ENCODE assay signal across 14 mouse cellular contexts in genomic region chr17:88173354-88174032, GRCm38 (mm10).
DNase-seq lines count a peak whose midpoint lies in the region; ATAC-seq and TF ChIP-seq lines count a peak whose summit lies in the region.
"Had no signal": no experiment of that assay in that cellular context is flagged by ENCODE, and none has a peak within 500 bp of the region (broad histone marks: within the 10 kb centered on the region; RNA-seq: fewer than 3 reads in every experiment).

No protein-coding gene starts in this region.

- no peaks in the 10 kb centered on the region for H3K36me3 ChIP-seq in liver, embryonic 14.5 days (replicated peaks; ENCODE audit: control insufficient read depth, insufficient read depth, low read depth)
- H3K36me3 ChIP-seq in liver, embryonic 11.5 days (ENCODE audit: control insufficient read depth, insufficient read depth, low read length) = no peaks in the 10 kb centered on the region
- H3K36me3 ChIP-seq in CH12.LX (replicated peaks in 1 of 2; ENCODE audit: control insufficient read depth in 1 of 2, insufficient read depth in 1 of 2, low read length in 1 of 2) = peaks cover 8 to 24% of the 10 kb centered on the region in 2 experiments
- H3K36me3 ChIP-seq: embryonic facial prominence, embryonic 12.5 days; heart, embryonic 10.5 days; liver, embryonic 13.5 days had no signal

- TF ChIP-seq RAD21 in CH12.LX (IDR thresholded peaks at IDR 0.05; ENCODE audit: low read depth, low read length) = no peak; the same call in 1 of the 2 replicates

- ATAC-seq in liver, embryonic 14.5 days (ENCODE audit: insufficient read depth) = no peak
- no peak; the same call in 1 of the 2 replicates for ATAC-seq in liver, embryonic 11.5 days (replicated peaks; ENCODE audit: low FRiP score)

- no peak for TF ChIP-seq POLR2A in CH12.LX (IDR thresholded peaks at IDR 0.05; ENCODE audit: low read depth, low read length)

- H3K9ac ChIP-seq in liver, embryonic 14.5 days (replicated peaks) = no peak overlapping the region
- no peak overlapping the region for H3K9ac ChIP-seq in liver, embryonic 11.5 days (ENCODE audit: low read depth, low read length)
- no peak overlapping the region for H3K9ac ChIP-seq in CH12.LX (ENCODE audit: insufficient read depth, low read depth)
- H3K9ac ChIP-seq: embryonic facial prominence, embryonic 12.5 days; liver, embryonic 13.5 days had no signal

- H3K4me1 ChIP-seq in liver, embryonic 14.5 days (replicated peaks; ENCODE audit: control insufficient read depth in 2 of 2, insufficient read depth in 2 of 2, low read length in 1 of 2) = no peaks in the 10 kb centered on the region
- no peaks in the 10 kb centered on the region for H3K4me1 ChIP-seq in liver, embryonic 11.5 days (replicated peaks; ENCODE audit: control insufficient read depth, insufficient read depth, low read length)
- H3K4me1 ChIP-seq in CH12.LX (ENCODE audit: control insufficient read depth in 1 of 2, insufficient read depth in 2 of 2) = peaks cover 11 to 35% of the 10 kb centered on the region in 2 experiments
- H3K4me1 ChIP-seq: embryonic facial prominence, embryonic 12.5 days; heart, embryonic 10.5 days; liver, embryonic 13.5 days had no signal

- 16% methylated on average over 4 of the region's 4 CpGs for WGBS in liver, embryonic 14.5 days (ENCODE audit: insufficient replicate concordance)
- WGBS in liver, embryonic 11.5 days = 39% methylated on average over 4 of the region's 4 CpGs

- no peak for TF ChIP-seq EP300 in liver, embryonic 14.5 days (IDR thresholded peaks at IDR 0.05; ENCODE audit: low read depth)
- no peak for TF ChIP-seq EP300 in CH12.LX (IDR thresholded peaks at IDR 0.05; ENCODE audit: low read length)

- no peak overlapping the region for H3K4me3 ChIP-seq in liver, embryonic 14.5 days (ENCODE audit: insufficient read depth in 1 of 2, low read depth in 2 of 2, low read length in 2 of 2)
- H3K4me3 ChIP-seq in liver, embryonic 11.5 days (ENCODE audit: low read depth, low read length) = no peak overlapping the region
- H3K4me3 ChIP-seq in CH12.LX (replicated peaks in 1 of 3; ENCODE audit: low read depth in 2 of 3, low read length in 2 of 3, poor library complexity in 1 of 3) = no peak overlapping the region
- H3K4me3 ChIP-seq: embryonic facial prominence, embryonic 12.5 days; heart, embryonic 10.5 days; liver, embryonic 13.5 days had no signal

- no peaks in the 10 kb centered on the region for H3K9me3 ChIP-seq in liver, embryonic 14.5 days (ENCODE audit: control insufficient read depth, low read length)
- no peaks in the 10 kb centered on the region for H3K9me3 ChIP-seq in liver, embryonic 11.5 days (ENCODE audit: control insufficient read depth, low read length)
- peaks cover 5% of the 10 kb centered on the region for H3K9me3 ChIP-seq in CH12.LX (replicated peaks; ENCODE audit: low read length)
- H3K9me3 ChIP-seq: embryonic facial prominence, embryonic 12.5 days; heart, embryonic 10.5 days; liver, embryonic 13.5 days had no signal

- no peak overlapping the region for H3K4me2 ChIP-seq in liver, embryonic 14.5 days (ENCODE audit: low read depth)
- H3K4me2 ChIP-seq in liver, embryonic 11.5 days = no peak overlapping the region
- no peak overlapping the region for H3K4me2 ChIP-seq in CH12.LX (ENCODE audit: insufficient read depth, low read depth, poor library complexity, severe bottlenecking)
- H3K4me2 ChIP-seq: liver, embryonic 13.5 days had no signal

- dilution Hi-C loops in CH12.LX (cut with MboI; ENCODE audit: extremely low pct_ligation_motif_present, extremely low pct_unique_long_range_greater_than_20kb, low sequenced_read_pairs) = no loop called here

- no peaks in the 10 kb centered on the region for H3K79me2 ChIP-seq in CH12.LX (replicated peaks; ENCODE audit: control insufficient read depth, extremely low read depth, insufficient read depth, poor library complexity, severe bottlenecking)

- in situ Hi-C loops in CH12.LX (cut with MboI; ENCODE audit: low pct_ligation_motif_present, low pct_unique_long_range_greater_than_20kb, low sequenced_read_pairs) = no loop called here

- no peak overlapping the region for H3K27ac ChIP-seq in liver, embryonic 14.5 days
- no peak overlapping the region for H3K27ac ChIP-seq in liver, embryonic 11.5 days (ENCODE audit: low read depth, low read length)
- no peak overlapping the region for H3K27ac ChIP-seq in CH12.LX (ENCODE audit: insufficient read depth, low read depth)
- H3K27ac ChIP-seq: embryonic facial prominence, embryonic 12.5 days; heart, embryonic 10.5 days; liver, embryonic 13.5 days had no signal

- intact Hi-C loops in left cerebral cortex, postnatal 14 days (cut with DNase I) = no loop called here

- peak in 1 of 3 experiments; percentile 14 for DNase-seq in liver, embryonic 14.5 days (ENCODE audit: low read depth in 3 of 3, low spot score in 3 of 3)
- no peak for DNase-seq in liver, embryonic 11.5 days (ENCODE audit: low spot score)
- DNase-seq in CH12.LX (ENCODE audit: extremely low read depth) (no peak), ES-CJ7 (ENCODE audit: low read depth, low spot score) (peak; percentile 60)
- peak; percentile 20 for DNase-seq in lung, postnatal 25 days (ENCODE audit: low spot score)
- no peak for DNase-seq in thymus, postnatal 14 days
- no peak for DNase-seq in left cerebral cortex, postnatal 14 days (ENCODE audit: low spot score in 2 of 2)
- DNase-seq: gastrocnemius, postnatal 14 days; heart, postnatal 36 days; liver, embryonic 13.5 days; retina, postnatal 1 day; thymus, adult 18-20 months had no signal

- TF ChIP-seq CTCF in liver, embryonic 14.5 days (IDR thresholded peaks at IDR 0.05; ENCODE audit: low read depth) = peak; percentile 14; the same call in 1 of the 2 replicates
- peak; percentile 17 to 23; a peak in 1 of 4 replicates for TF ChIP-seq CTCF in CH12.LX (conservative IDR thresholded peaks at IDR 0.05 in 1 of 2, IDR thresholded peaks at IDR 0.05 in 1 of 2; ENCODE audit: low read depth in 2 of 2, low read length in 2 of 2)

- no peaks in the 10 kb centered on the region for H3K27me3 ChIP-seq in liver, embryonic 14.5 days (ENCODE audit: control insufficient read depth, insufficient read depth, low read length)
- H3K27me3 ChIP-seq in liver, embryonic 11.5 days (replicated peaks; ENCODE audit: control insufficient read depth, insufficient read depth, low read length) = no peaks in the 10 kb centered on the region
- no peaks in the 10 kb centered on the region for H3K27me3 ChIP-seq in CH12.LX (replicated peaks)
- H3K27me3 ChIP-seq: embryonic facial prominence, embryonic 12.5 days; liver, embryonic 13.5 days had no signal

TF ChIP-seq in CH12.LX, 34 proteins besides CTCF, POLR2A, EP300 and RAD21:
- TF ChIP-seq MAZ (IDR thresholded peaks at IDR 0.05; ENCODE audit: low read depth, low read length) (no peak), KAT2A (IDR thresholded peaks at IDR 0.05; ENCODE audit: insufficient replicate concordance, low read length) (no peak), ZNF384 (IDR thresholded peaks at IDR 0.05; ENCODE audit: low read depth, low read length) (no peak), CHD1 (IDR thresholded peaks at IDR 0.05; ENCODE audit: low read depth, low read length) (no peak), GABPA (IDR thresholded peaks at IDR 0.05; ENCODE audit: insufficient replicate concordance, low read depth, low read length) (no peak), ZC3H11A (IDR thresholded peaks at IDR 0.05; ENCODE audit: low read depth, low read length) (no peak), ELF1 (IDR thresholded peaks at IDR 0.05; ENCODE audit: low read depth, low read length) (no peak), NRF1 (IDR thresholded peaks at IDR 0.05; ENCODE audit: low read depth, low read length) (no peak)

Comparison
In these comparisons a context has a peak if more than half of its experiments do, and no peak if none do; other contexts are left out.
1. DNase-seq: peak in ES-CJ7 (single experiment) and lung, postnatal 25 days (single experiment); none in liver, embryonic 11.5 days (single experiment), CH12.LX (single experiment), thymus, postnatal 14 days (single experiment) and left cerebral cortex, postnatal 14 days (0 of 2).